Mouse (Mus musculus) layer of hippocampus, postnatal 14 days (tissue): ENCODE results near the gene Fam160a1. TPM values are rescaled to one million over a fixed set of nuclear protein-coding genes. Genes with fewer than 3 reads are reported as not detected.

Experiments
- DNase-seq, 2 experiments: peaks; one replicate each; pipeline ENCODE4 v3.0.0; 2021 to 2022; ENCODE audit warnings: low spot score in 2 of 2, mixed read lengths in 1 of 2
- total RNA-seq, 2 experiments: library from RNA; stranded (reverse); gene quantifications; 2 replicates each; pipeline ENCODE4 v1.2.3; 2021

Gene Fam160a1
- total RNA-seq, 2 experiments from 2014 or later = 5.2 to 6.5 TPM

DNA sequence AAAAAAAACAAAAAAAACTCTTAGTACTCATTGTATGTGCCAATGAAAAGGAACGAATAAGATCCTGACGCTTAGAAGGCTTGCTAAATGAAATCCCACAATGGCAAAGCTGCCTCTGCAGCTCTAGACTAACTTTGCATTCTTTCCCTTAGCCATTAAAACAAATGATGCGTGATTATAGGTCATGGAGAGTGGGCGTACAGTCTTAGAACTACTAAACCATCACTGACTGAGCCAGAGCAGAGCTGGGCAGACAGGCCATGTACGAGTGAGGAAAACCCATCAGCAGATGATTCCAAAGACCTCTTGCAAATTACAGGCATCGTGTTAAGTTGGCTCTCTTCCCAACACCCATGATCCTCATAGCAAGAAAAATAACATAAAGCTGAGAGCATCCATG is 10.7 kb upstream of the Fam160a1 start:
- no peak for DNase-seq

DNA sequence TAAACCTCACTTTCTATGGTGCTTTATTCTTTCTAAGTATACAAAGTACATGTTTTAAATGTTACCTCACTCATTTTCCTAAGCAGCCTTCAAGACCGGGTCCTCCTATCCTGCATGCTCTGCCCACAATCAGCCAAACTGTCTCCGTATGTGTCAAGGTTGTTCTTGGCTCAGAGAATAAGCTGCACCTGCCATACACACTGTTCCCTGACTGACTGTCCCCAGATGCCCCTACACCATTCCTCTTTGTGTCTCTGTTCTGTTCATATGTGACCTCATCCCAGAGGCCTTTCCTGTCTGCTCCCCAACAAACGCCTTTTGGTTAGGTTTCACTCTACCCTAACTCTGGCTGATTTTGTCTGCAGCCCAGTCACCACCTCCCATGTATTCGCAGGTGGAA is 10.2 kb upstream of the Fam160a1 start:
- DNase-seq = no peak

DNA sequence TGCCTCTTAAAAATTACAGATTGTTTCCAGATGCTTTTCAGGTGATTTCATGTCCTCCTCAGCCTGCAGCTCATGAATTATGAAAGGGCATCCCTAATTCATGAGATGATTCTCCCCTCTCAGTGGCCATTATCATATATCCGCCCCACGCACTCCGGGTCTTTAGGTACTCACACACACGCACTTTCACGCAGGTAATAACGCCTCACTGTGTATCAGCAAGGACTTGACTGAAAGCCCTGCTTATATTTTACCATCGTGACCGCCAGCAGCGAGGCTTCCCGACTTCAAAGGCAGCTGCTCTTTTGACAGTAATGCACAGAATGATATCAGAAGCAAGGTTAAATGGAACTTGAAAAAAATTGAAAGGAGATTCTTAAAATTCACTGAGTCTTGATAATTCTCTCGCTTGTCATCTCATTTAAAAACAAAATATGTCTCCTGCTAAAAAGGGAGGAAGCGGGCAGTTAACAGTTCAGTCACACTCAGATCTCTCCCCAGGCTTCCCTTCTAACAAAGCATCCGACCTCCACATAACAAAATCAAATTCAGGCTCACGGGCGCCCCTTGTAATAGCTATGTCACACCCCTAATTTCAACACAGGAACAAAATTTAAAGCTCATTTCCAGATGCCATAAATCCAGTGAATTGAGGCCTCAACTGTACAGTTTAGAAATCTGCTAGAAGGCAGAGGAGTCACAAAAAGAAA is 3.9 kb upstream of the Fam160a1 start:
- DNase-seq = no peak

DNA sequence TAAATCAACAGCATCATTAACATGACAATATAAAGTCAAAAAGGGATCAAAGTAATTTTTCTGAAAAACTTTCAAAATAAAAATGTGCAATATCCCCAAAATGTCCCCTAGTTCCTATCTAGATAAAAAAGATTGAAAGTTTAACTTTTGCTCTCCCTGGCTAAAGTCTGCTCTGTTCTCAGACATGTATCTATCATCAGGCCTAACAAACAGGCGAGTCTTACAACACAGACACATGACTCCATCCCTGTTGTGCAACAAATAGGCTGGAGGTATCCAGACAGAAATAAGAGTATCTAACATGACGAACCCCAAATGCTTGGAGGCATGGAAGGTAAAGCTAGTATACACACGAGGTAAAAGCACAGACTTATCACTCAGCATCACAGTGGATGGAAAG is 2.2 kb upstream of the Fam160a1 start:
- DNase-seq = no peak

DNA sequence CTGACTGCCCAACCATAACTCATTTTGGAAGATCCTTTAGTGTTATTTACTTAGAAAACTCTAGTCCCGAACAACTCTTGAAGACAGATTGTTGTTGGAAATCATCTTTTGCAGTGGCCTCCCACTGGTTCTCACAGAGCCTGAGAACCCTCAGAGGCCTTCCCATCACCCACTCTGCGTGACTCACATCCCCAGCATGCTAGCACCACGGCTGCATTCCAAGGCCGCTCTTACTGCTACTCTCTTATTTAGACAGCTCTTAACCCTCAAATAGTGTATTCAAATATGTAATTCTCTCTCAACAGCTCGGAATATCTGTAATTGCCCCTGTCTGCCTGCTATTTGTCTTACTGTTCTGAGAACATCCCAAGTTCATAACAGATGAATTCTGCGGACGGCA is 2.9 kb downstream of the Fam160a1 start:
- peak in 1 of 2 experiments; percentile 13 for DNase-seq

DNA sequence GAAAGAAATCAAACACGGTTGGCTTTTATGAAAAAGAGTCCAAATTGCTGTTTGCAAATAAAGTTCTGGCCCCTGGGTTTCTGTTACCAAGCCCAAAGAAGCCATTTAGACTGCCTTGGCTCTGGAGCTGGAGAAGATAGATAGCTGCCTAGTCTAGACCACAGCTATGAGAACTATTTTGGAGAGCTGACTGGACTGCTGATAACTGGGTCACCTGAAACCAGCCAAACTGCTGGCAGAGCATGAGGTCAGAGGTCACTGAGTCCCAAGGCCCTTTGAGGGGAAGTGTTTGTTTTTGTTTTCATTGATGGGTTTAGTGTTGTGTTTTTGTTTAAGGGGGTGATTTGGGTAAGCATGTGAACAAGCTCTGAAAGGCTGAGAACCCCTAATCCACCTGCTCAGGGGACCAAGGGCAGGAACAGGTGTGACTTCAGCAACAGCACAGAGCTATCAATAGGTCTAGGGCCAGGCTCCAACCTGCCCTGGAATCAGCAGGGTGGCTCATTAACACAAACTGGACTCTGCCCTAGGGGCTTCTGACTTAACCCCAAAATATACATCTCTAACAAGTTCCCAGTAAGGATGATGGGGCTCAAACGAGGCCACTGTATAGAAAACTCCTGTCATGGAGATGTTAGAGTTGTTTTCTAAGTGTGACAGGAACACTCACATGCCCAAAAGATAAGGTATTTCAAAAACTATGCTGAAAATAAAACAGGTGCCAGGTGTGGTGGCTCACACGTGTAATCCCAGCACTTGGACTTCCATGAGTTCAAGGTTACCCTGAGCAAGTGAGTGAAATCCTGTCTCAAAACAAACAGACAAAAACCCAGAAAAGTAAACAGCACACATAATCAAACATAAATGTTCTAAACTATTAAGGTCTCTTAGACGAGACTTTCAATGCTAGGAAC is 3.7 kb downstream of the Fam160a1 start:
- DNase-seq = no peak

DNA sequence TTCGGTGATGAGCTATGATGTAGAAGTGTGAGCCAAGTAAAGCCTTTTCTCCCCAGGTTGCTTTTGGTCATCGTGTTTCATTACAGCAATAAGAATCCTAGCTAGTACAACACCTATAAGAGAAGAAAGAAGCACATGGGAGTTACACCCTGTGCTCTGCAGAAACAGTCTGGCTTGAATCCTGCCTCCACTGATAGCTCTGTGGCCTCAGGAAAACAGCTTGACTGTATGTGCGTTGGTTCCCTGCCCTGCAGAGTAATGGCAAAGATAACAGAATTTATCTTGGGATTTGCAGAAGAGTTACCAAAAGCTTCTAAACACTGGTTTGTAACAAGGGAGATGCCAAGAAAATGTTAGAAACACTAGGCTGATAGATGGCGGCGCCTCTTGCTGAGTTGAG is 5.1 kb downstream of the Fam160a1 start:
- DNase-seq = no peak

DNA sequence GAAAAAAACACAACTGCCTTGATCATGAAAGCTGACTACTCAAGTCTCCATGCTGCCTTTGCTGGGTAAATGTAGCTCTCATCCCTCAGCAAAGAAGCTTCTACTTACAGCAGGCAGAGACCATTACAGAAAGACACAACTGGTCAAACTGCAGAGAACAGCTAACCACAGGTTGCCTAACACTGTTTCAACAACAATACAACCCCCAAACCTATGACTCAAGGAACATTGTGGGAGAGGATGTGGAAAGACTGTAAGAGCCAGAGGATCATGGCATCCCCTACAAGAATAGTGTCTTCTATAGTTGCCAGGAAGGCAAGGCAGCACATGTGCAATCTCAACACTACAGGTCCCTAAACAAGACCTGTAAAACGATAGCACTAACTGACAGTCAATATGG is 23.9 kb downstream of the Fam160a1 start:
- DNase-seq = no peak

DNA sequence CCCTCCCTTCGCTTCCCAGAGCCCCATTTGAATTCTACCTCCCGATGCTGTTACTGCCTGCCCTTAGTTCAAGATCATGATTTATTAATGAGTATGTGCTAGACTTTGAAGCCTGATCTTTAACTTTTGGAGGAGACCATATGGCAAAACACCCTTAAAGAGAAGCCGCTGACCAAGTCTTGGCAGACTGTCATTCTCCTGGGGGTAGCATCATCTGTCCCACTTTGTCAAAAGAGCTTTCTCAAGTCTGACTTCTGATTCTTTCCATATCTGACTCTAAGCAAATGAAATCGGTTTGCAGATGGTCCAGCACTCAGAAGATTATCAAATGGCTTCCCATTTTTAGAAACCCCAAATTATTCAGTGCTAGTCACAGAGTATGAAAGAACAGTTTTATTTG is 27.3 kb downstream of the Fam160a1 start:
- no peak for DNase-seq

DNA sequence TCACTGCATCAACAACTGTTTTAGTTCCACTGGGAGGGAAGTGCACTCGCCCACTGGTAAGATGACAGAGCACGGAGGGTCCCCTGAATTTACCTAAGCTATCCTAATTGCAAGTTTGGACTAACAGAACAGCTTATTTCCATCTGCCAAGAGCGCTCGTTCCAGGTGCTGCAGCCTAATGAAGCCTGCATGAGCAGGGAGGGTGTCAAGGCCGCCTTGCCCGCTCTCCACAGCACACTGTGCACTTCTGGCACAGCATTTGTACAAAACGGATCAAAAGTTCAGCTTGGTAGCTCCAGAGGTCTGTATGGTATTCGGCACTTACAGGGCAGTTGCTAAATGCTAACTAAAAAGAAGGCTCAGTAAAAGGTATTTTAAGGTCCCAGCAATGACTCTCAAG is 30.6 kb downstream of the Fam160a1 start:
- no peak for DNase-seq

DNA sequence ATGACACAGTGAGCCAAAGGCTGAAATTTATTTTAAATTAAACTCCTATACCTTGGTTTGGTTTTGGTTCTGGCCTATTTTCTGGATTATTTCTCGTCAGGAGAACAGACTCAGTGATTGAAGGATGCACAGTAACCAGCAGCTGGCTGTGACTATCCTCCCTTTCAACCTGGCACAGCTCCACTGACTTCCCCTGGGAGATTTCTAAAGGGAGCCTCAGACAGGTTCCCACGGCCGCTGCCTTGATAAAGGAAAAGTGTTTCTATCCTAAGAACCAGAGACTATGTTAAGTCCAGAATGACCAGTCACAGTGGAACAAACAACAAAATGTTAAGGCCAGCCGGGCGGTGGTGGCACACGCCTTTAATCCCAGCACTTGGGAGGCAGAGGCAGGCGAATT is 36.2 kb downstream of the Fam160a1 start:
- no peak for DNase-seq

DNA sequence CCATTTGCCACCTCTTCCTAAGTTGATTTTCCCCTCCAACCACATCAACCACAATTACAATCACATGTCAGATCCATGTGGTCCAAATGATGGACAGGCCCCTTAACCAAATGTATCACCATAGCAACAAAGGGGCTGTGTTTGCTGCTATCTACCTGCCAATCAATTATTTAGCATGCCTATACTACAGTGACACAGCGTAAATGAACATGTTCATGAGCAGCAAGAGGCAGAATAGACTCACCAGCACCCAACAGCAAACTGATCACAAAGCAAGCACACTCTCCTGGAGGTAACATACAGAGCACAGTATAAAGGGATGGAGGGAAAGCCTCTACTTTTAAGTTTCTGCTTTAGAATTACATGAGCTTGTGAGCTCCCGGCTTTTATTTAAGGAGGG is 36.8 kb downstream of the Fam160a1 start:
- DNase-seq = no peak

DNA sequence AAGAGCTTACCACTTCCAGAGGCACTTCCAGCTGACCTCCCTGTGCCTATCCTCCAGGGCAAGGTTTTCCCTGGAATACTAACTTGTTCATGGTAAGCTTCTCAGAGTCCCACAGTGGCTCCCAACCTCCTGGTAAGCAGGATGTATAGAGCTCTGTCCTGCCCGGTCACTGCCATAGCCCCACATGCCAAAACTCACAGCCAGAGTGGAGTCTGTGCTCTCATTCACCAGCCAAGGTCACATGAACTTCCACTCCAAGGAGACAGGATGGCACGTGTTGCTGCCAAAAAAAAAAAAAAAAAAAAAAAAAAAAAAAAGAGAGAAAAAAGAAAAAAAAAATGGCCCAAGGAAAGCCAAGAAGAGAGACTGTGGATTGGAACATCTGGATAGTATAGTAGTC is 39.2 kb downstream of the Fam160a1 start:
- no peak for DNase-seq

DNA sequence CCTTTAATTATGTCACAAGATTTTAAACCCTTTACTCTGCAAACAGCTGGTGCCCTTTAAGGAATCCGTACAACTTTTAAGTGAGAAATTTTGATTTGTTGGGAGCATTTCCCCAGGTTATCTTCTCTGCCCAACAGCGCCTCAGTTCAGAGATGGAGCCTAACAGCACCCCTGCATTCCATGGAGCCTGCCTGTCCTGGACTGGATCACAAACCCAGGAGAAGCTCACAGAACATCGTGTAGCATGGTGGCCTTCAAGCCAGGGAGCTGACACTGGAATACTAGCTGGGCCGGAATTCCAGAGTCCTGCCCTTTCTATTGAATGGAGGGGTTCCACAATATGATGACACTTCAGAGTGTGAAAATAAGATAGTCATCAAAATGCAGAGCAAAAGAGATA is 39.7 kb downstream of the Fam160a1 start:
- DNase-seq = no peak

DNA sequence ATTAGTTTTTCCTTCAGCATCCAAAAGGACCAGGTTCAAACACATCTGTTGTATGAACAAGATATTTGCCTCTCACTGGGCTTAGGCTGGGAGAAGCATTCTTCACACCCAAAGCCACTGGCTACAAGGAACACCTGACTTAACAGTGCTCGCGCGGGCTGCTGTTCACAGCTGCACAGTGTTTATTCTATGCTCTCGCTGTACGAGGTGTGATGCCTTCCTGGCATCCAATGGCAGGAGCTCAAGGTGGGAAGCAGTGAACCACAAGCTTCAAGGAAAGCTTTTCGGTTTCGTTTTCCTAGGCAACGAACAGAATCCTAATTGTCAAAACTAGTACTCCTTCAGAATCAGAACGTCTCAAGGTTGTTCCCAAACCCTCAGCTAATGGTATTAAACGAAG is 40.4 kb downstream of the Fam160a1 start:
- DNase-seq = no peak

DNA sequence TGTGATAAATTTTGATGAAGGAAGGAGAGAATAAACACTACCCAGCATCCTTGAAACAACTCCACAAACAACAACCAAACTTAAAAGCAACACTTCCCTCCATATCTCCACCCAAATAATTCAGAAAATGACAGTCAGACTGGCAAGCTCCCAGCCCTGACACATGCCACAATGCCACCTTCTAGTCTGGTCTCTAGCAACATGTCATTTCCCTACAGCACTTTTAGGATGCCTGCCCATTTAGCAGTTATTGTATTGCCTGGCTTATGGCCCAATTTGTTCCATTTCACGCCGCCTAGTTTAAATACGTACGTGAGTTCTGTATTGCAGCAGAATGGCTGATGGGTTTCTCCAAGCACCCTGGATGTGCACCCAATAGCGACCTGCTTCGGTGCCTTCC is 41.0 kb downstream of the Fam160a1 start:
- DNase-seq = no peak

DNA sequence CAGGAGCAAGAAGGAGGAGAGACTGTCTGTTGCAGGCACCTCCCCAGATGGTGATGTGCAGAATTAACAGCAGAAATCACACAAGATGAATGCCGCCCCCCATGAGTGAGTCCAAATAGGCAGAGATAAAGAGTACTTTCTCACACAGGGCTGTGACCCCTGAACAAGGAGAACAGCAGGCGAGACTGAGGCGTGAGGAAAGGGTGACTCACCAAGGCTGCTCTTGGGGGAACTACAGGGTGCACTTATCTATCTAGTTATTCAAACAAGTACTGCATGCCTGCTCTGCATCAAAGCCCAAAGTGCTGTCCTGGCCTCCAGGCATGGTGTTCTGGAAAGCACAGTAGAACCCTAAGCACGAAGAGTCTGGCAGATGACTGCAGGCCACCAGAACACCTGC is 43.2 kb downstream of the Fam160a1 start:
- DNase-seq = no peak

DNA sequence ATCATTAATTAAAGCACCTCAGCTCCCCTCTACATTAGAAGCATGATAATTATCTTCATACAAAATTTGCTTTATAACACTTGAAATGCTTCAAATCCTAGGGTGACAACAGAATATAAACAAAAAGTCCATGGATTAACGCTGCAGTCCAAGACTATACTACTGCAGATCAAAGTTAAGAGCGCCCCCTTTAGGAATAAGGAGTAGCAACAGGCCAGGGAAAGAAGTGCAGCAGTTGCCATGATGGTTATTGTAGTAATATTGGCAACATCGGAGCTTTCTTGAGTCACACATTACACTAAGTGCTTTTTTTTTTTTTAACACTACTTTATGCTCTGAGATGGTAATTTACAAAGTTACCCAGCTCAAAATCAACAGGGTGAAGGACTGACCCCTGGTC is 43.7 kb downstream of the Fam160a1 start:
- DNase-seq = peak in 1 of 2 experiments; percentile 40

DNA sequence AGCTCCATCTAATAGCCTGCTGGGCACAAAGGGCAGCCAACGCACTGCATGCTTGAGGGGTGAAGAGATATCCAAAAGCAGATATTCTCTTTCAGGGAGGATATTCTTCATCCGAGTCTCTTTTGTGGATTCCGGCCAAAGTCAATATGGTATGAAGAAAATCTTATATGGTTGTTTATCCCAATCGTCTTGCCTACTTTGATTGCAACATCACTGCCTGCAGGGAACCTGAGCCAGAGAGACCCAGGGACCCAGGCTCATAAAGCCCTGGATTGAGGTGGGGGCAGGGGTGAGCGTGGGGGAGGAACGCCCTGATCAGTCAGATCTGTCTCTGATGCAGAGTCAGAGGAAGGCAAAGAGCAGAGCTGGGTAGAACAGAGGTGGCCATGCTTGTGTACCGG is 52.2 kb downstream of the Fam160a1 start:
- no peak for DNase-seq

DNA sequence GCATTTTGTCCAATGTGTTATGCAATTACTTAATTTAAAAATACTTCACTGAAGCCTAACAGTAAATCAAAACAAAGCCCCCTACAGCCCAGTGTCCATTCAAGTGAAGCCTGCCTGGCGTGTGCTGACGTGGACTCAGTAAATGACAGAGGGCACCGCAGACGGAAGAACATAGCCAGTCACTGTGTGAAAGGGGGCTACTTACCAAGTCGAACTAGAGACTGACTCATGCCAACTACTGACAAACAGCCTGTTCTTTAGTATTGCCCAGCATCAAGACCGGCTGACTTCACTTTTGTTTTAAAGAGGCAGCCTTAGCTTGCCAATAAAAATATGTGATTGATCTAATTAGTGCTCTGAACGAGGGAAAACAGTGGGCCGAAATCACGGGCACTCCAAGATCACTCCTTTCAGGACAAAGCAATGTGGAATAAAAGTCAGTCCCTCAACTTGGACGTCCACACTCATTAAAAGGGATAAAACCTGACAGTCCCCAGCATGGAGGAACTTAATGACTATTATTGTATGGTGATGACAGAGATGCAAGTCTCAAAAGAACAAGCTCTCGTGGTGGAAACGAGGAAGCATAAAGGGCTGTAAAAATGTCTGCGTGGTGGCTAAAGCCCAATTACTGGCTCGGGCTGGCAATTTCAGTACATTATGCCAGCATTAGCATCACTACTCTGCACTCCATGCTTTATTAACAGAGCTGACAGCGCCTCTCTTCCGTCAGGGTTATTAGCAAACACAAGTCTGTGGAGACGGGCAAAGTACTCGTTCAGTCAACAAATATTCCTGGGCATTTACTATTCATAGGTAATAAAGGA is 52.9 kb downstream of the Fam160a1 start:
- peak in 1 of 2 experiments; percentile 26 for DNase-seq

DNA sequence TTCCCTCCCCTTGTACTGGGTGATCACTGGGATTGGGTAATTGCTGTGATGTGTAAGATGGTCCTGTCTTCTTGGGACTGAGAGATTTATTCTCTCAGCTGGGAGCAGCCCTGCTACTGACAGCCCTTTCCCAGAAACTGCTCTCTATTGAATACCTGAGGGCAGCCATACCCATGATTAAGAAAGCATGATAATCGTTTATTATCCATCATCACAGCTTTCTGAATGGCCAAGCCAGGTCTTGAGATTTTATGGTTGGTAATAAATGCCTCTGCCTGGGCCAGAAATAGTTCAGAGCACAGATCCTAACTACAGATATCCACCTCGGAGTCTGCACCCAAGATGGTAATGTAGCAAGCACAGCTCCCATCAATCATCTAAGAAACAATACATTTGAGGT is 59.1 kb downstream of the Fam160a1 start:
- DNase-seq = no peak

DNA sequence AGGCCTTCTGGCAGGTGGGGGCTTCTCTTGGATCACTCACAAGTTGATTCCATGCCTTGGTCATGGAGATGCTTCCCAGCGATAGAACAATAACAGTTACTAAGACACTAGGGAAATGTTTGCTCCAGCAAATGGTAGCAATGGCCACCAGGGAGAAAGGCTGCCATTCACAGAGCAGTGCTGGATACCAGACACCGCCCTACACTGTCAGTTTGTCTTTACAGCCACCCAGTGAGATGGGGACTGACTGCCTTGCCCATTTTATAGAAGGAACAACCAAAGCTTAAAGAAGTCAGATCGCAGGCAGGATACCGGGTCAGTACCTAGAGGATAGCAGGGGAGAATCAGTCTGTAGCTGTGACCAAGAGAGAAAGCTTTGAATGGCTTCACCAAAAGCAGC is 59.7 kb downstream of the Fam160a1 start:
- no peak for DNase-seq
